Mouse (Mus musculus) liver, embryonic 14.5 days (tissue): ENCODE measurements around the gene Hagh. TPM values are rescaled to one million over a fixed set of nuclear protein-coding genes. Genes with fewer than 3 reads are reported as not detected.
A peak's percentile ranks its signal among the peaks of the same experiment; 100 is the strongest.

ENCODE experiments used
- ATAC-seq: fragments of 200-750 bp; cut with Nextera tagmentation; 2 replicates; pipeline ENCODE4 v1.8.0; 2017; ENCODE audit warnings: moderate number of reproducible peaks, mild to moderate bottlenecking, moderate library complexity; ENCODE audit not compliant: insufficient read depth
- DNase-seq, 3 experiments: peaks; one replicate each; pipeline ENCODE4 v3.0.0-alpha.2; 2012 to 2013; ENCODE audit warnings: low read depth in 3 of 3, low spot score in 3 of 3
- H3K27ac ChIP-seq: fragments of 300-500 bp; sonication (generic); 2 replicates; pipeline ENCODE4 v1.5.1; 2014; ENCODE audit warnings: moderate library complexity, mild to moderate bottlenecking, control low read depth, inconsistent platforms
- H3K27me3 ChIP-seq: fragments of 300-500 bp; sonication (generic); 2 replicates; pipeline ENCODE4 v1.6.1; 2014; ENCODE audit warnings: mild to moderate bottlenecking, low read length, moderate library complexity; ENCODE audit not compliant: control insufficient read depth, insufficient read depth
- H3K36me3 ChIP-seq: fragments of 300-500 bp; sonication (generic); replicated peaks from 2 replicates; pipeline ENCODE4 v1.6.1; 2014; ENCODE audit warnings: low read depth; ENCODE audit not compliant: control insufficient read depth, insufficient read depth
- H3K4me1 ChIP-seq, 2 experiments: fragments of 200-500 bp in 1 of 2; fragments of 300-500 bp in 1 of 2; sonication (generic) in 1 of 2; replicated peaks; 2 replicates each; pipeline ENCODE4 v1.6.1; 2012 to 2014; ENCODE audit warnings: antibody characterized with exemption in 1 of 2, inconsistent platforms in 1 of 2, low read length in 1 of 2; ENCODE audit not compliant: control insufficient read depth in 2 of 2, insufficient read depth in 2 of 2
- H3K4me2 ChIP-seq: fragments of 300-500 bp; sonication (generic); 2 replicates; pipeline ENCODE4 v1.6.1; 2014; ENCODE audit warnings: low read depth, mild to moderate bottlenecking, control low read depth, moderate library complexity
- H3K4me3 ChIP-seq, 2 experiments: fragments of 200-500 bp in 1 of 2; fragments of 300-500 bp in 1 of 2; sonication (generic) in 1 of 2; 2 replicates each; pipeline ENCODE4 v1.5.1; 2012 to 2014; ENCODE audit warnings: low read depth in 2 of 2, low read length in 2 of 2, mild to moderate bottlenecking in 2 of 2, control low read depth in 1 of 2, inconsistent platforms in 1 of 2, moderate library complexity in 1 of 2; ENCODE audit not compliant: insufficient read depth in 1 of 2
- H3K9ac ChIP-seq: fragments of 300-500 bp; sonication (generic); replicated peaks from 2 replicates; pipeline ENCODE4 v1.6.1; 2014; ENCODE audit warnings: mild to moderate bottlenecking, control low read depth, moderate library complexity
- H3K9me3 ChIP-seq: fragments of 300-500 bp; sonication (generic); 2 replicates; pipeline ENCODE4 v1.6.1; 2016; ENCODE audit warnings: low read length, mixed read lengths; ENCODE audit not compliant: control insufficient read depth
- CTCF ChIP-seq: IDR thresholded peaks from 2 replicates; pipeline ENCODE4 v1.5.1; 2016; ENCODE audit warnings: antibody characterized with exemption, low read depth, control low read depth
- EP300 ChIP-seq: IDR thresholded peaks from 2 replicates; pipeline ENCODE4 v1.6.1; 2016; ENCODE audit warnings: antibody characterized with exemption, low read depth
- WGBS: fragments of 180-500 bp; shearing (Covaris S2); extraction: QIAGEN DNeasy Blood & Tissue Kit; methylation state at CpG from one replicate; pipeline ENCODE4 v1.1.7; 2014; ENCODE audit not compliant: insufficient replicate concordance; 5-methylcytosine and 5-hydroxymethylcytosine counted together
- polyA plus RNA-seq, 2 experiments: library from polyadenylated mRNA; depleted of rRNA in 1 of 2; stranded (reverse) in 1 of 2; unstranded in 1 of 2; fragments of >200 nt; fragmentation: Nextera tagmentation in 1 of 2; extraction: Ambion mirVana in 1 of 2; gene quantifications; 2 replicates each; pipeline versions ENCODE4 v1.2.1 to v1.2.3; 2012 to 2014

The Hagh gene
- polyA plus RNA-seq, 2 experiments: 65.9 to 109 TPM

GRCm38 (mm10) chr17:24896241-24896992 is 56.5 kb downstream of the Hagh start, which contains the start of gene Nme3:
Gene Nme3, plus strand, starts transcription at chr17:24896500.
- under 1% methylated on average over 50 of the region's 50 CpGs for WGBS
- H3K27me3 ChIP-seq: no peaks in the 10 kb centered on the region
- H3K4me3 ChIP-seq: peak within 1 kb of the TSS; percentile 83 to 99
- H3K4me1 ChIP-seq: peaks cover 14 to 16% of the 10 kb centered on the region in 2 experiments
- no peaks in the 10 kb centered on the region for H3K9me3 ChIP-seq
- H3K4me2 ChIP-seq: peak within 1 kb of the TSS; percentile 97
- H3K9ac ChIP-seq: peak within 1 kb of the TSS; percentile 94
- H3K36me3 ChIP-seq: peaks cover 54% of the 10 kb centered on the region
- DNase-seq (peak; percentile 66 to 68 (median 68)), ATAC-seq (peak; percentile 74)
- no peak for TF ChIP-seq EP300
- TF ChIP-seq CTCF: peak; percentile 45
- peak within 1 kb of the TSS; percentile 61 for H3K27ac ChIP-seq

GRCm38 (mm10) chr17:24896993-24897269 is 57.0 kb downstream of the Hagh start:
- no peak for TF ChIP-seq CTCF
- Histone ChIP-seq H3K4me2 (peak overlapping the region; percentile 97), H3K9ac (peak overlapping the region; percentile 94), H3K36me3 (peaks cover 54% of the 10 kb centered on the region), H3K4me3 (peak overlapping the region; percentile 83 to 99), H3K27ac (peak overlapping the region; percentile 61), H3K27me3 (no peaks in the 10 kb centered on the region), H3K9me3 (no peaks in the 10 kb centered on the region), H3K4me1 (peaks cover 19 to 21% of the 10 kb centered on the region in 2 experiments)
- no peak for DNase-seq
- no peak for ATAC-seq
- WGBS: 51% methylated on average over 11 of the region's 11 CpGs

- no peaks in the 10 kb centered on the region for H3K9me3 ChIP-seq
- no peaks in the 10 kb centered on the region for H3K27me3 ChIP-seq
- H3K4me1 ChIP-seq: peaks cover 25 to 27% of the 10 kb centered on the region in 2 experiments
- peak overlapping the region; percentile 97 for H3K4me2 ChIP-seq
- peaks cover 50% of the 10 kb centered on the region for H3K36me3 ChIP-seq
- H3K27ac ChIP-seq: peak overlapping the region; percentile 42
- H3K9ac ChIP-seq: peak overlapping the region; percentile 94
- ATAC-seq (no peak), DNase-seq (no peak)
- H3K4me3 ChIP-seq: peak overlapping the region; percentile 83 to 99; a peak in 2 of 4 replicates
- TF ChIP-seq CTCF (no peak), EP300 (no peak)
- WGBS: 71% methylated on average over 4 of the region's 4 CpGs
Observed at GRCm38 (mm10) chr17:24897600-24897999, 57.7 kb downstream of the Hagh start.

DNA sequence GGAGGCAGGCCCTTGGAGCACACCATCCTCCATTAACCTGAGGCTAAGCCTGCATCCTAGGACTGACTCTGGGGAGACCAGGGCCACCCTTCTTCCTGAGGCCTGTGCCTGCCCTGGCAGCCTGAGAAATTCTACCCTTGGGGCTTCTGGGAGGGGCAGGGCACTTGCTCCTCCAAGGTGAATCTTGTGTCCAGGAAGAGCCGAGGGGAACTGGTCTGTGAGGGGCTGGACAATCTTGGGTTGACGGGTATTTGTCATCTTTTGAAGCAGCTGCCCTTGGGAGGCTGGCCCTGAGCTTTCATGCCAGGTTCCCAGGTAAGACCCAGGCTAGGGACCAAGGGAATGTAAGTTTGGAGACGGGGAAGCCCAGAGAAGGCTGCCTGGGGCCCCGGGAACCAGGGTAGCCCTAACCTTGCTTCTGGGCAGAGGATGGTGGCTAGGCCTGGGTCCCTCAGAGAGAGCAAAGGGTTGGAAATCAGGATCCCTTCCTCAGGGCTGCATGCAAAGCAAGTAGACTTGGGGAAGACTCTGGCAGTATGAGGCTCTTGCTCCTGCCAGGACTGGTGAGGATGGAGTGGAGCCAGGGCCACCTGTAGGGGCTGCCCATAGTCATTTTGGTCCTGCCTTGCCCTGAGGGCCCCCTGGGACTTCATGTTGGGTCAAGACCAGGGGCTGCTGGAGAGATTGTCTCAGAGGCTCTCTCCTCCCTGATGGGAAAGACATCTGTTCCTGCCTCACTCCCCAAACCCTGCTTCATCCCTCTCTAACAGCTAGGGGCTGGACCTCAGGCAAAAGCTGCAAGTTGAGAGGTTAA is 58.3 kb downstream of the Hagh start:
- DNase-seq: no peak
- Histone ChIP-seq H3K27ac (peak overlapping the region; percentile 42), H3K4me1 (peaks cover 30 to 32% of the 10 kb centered on the region in 2 experiments), H3K4me2 (peak overlapping the region; percentile 97), H3K9ac (no peak overlapping the region; the same call in 1 of the 2 replicates), H3K36me3 (peaks cover 49% of the 10 kb centered on the region), H3K4me3 (peak overlapping the region in 1 of 2 experiments; percentile 99; a peak in 2 of 4 replicates), H3K9me3 (no peaks in the 10 kb centered on the region), H3K27me3 (no peaks in the 10 kb centered on the region)
- WGBS: 75% methylated on average over 4 of the region's 4 CpGs
- no peak for ATAC-seq
- TF ChIP-seq CTCF: no peak
- TF ChIP-seq EP300: no peak

GRCm38 (mm10) chr17:24899153-24899552 is 59.2 kb downstream of the Hagh start:
- DNase-seq (no peak), ATAC-seq (no peak)
- H3K36me3 ChIP-seq: peaks cover 58% of the 10 kb centered on the region
- WGBS: 81% methylated on average over 5 of the region's 5 CpGs
- H3K27me3 ChIP-seq: no peaks in the 10 kb centered on the region
- TF ChIP-seq EP300 (no peak), CTCF (no peak)
- no peak overlapping the region for H3K27ac ChIP-seq
- H3K4me2 ChIP-seq: no peak overlapping the region
- H3K4me3 ChIP-seq: no peak overlapping the region
- H3K4me1 ChIP-seq: peaks cover 36 to 39% of the 10 kb centered on the region in 2 experiments
- no peak overlapping the region for H3K9ac ChIP-seq
- no peaks in the 10 kb centered on the region for H3K9me3 ChIP-seq
